Mouse (Mus musculus) mammary gland, adult 2 months (tissue): Measurements from ENCODE around the gene Fchsd2. TPM values are rescaled to one million over a fixed set of nuclear protein-coding genes. Genes with fewer than 3 reads are reported as not detected.

Experiments used
- polyA plus RNA-seq: library from polyadenylated mRNA; depleted of rRNA; stranded (reverse); fragments of >200 nt; gene quantifications from 2 replicates; pipeline ENCODE4 v1.2.3, GENCODE M21; 2012; ENCODE audit warnings: low replicate concordance; rRNA removed

Gene Fchsd2
- polyA plus RNA-seq: 11.5 and 12.6 TPM in 2 replicates

GRCm38 (mm10) chr7:101092618-101093017 lies at the start of gene Fchsd2:
Gene Fchsd2 (plus strand): TSS chr7:101092863.

GRCm38 (mm10) chr7:101301881-101302456 lies 209.3 kb downstream of the Fchsd2 start, which contains the start of gene Atg16l2:
Gene Atg16l2 (minus strand): TSS chr7:101302251.

GRCm38 (mm10) chr7:101317014-101317413 lies 224.4 kb downstream of the Fchsd2 start, which contains the start of gene Stard10:
Gene Stard10 (plus strand): TSS chr7:101317086.

Other genes with a start within 250 kb of the Fchsd2 start
- 37.9 and 61.1 TPM in 2 replicates for gene Relt, start 229.4 kb upstream of the Fchsd2 start, polyA plus RNA-seq
- 22.4 and 28.9 TPM in 2 replicates for gene Arhgef17, start 160.8 kb upstream of the Fchsd2 start, polyA plus RNA-seq
- gene P2ry6, start 118.2 kb upstream of the Fchsd2 start, polyA plus RNA-seq: 48.1 and 76.3 TPM in 2 replicates
- gene P2ry2, start 80.0 kb upstream of the Fchsd2 start, polyA plus RNA-seq: 6.8 and 17.7 TPM in 2 replicates
- gene Atg16l2, start 209.4 kb downstream of the Fchsd2 start, polyA plus RNA-seq: 35.6 and 37.4 TPM in 2 replicates
- gene Stard10, start 224.2 kb downstream of the Fchsd2 start, polyA plus RNA-seq: 42.0 and 46.4 TPM in 2 replicates